Mouse (Mus musculus): ENCODE data around the gene Sestd1.

DNA sequence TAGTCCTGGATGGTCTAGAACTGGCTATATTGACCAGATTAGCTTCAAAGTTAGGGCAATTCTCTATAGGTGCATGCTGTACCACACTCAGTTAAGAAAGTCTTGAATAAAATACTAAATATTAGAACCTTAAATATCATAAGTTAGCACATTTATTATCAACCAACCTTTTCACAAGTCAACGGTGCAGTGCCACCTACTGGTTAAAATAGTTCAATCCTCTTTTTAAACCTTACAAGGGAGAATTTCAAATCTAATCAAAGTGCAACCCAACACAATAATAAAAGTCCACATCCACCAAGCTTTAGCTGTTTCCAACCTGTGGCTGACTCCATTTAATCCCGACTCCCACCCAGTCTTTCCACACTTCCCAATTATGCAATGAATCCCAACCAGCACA, 76.5 kb downstream of the Sestd1 start:
- TF ChIP-seq CTCF (IDR thresholded peaks at IDR 0.05; ENCODE audit: borderline replicate concordance, extremely low read depth, insufficient read depth, insufficient read length) = no peak
- no peak for TF ChIP-seq POLR2A (IDR thresholded peaks at IDR 0.05; ENCODE audit: borderline replicate concordance, extremely low read depth, insufficient read depth, insufficient read length, poor library complexity, severe bottlenecking)

Data from brain, embryonic 14.5 days (tissue).